ENCODE assay signal across 8 mouse cellular contexts in the genomic region with DNA sequence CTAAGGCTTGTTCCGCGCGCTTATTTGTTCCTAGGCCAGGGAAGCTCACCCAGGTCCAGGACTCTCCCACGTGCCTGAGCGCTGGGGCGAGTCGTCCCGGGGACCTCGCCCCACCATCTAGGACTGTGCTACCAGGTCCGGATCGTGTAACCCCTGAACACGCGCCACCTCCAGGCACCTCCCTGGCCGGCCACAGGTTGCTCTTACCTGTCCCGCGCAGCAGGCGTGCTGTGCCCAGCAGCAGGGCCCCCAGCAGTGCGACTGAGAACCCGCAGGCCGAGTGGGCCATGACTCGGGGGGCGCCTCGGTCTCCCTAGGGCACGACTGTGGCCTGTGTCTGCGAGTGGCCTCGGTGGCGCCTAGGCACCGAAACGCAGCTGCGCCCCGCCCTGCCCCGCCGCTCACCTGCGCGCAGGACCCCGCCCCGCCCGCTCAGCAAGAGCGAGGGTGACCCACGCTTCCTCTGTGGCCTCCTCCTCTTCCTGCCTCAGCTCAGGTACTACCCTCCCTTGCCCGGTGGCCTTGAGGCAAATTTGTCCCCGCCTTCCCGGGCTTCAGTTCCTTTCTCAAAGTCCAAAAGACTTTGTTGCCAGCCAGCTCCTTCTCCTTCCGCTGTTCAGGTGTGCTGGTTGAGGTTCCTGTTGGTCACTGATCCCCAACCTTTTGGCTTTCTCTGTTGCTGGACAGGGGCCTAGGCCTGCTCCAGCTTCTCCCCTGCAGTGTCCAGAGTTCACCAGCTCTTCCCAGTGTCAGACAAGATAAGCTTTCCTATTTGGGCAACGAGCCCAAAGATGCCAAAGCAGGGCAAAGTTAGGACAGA. TPM values are rescaled to one million over a fixed set of nuclear protein-coding genes. Genes with fewer than 3 reads are reported as not detected.
A peak's percentile ranks its signal among the peaks of the same experiment; 100 is the strongest.
DNase-seq lines count a peak whose midpoint lies in the region; ATAC-seq lines count a peak whose summit lies in the region.

Gene Cdcp1, minus strand, starts transcription at position 418 of the 820 bp plus-strand sequence.

- H3K9me3 ChIP-seq in intestine, embryonic 14.5 days (ENCODE audit: control insufficient read depth, low read length): no peaks in the 10 kb centered on the region
- H3K9me3 ChIP-seq in liver, embryonic 13.5 days (replicated peaks): no peaks in the 10 kb centered on the region
- no peaks in the 10 kb centered on the region for H3K9me3 ChIP-seq in neural tube, embryonic 15.5 days (replicated peaks)

- peak within 1 kb of the TSS; percentile 43 for H3K9ac ChIP-seq in intestine, embryonic 14.5 days (ENCODE audit: low read length)
- 0 out of 2 replicates have a peak within 1 kb of the TSS, but pooled peaks have one; percentile 12 for H3K9ac ChIP-seq in liver, embryonic 13.5 days
- H3K9ac ChIP-seq in neural tube, embryonic 15.5 days (replicated peaks): no peak within 1 kb of the TSS

- peak within 1 kb of the TSS; percentile 45 for H3K4me2 ChIP-seq in intestine, embryonic 14.5 days (ENCODE audit: low read length)
- H3K4me2 ChIP-seq in liver, embryonic 13.5 days: peak within 1 kb of the TSS; percentile 56
- peak within 1 kb of the TSS; percentile 55 for H3K4me2 ChIP-seq in neural tube, embryonic 15.5 days

- DNase-seq in CD4-positive, CD25-positive, alpha-beta regulatory T cell, adult 2 months (ENCODE audit: low read depth, low spot score): peak; percentile 50
- DNase-seq in WW6 (ENCODE audit: low read depth, low spot score): peak; percentile 18
- peak; percentile 75 for DNase-seq in intestine, embryonic 14.5 days (ENCODE audit: low spot score)
- no peak for DNase-seq in liver, embryonic 13.5 days
- no peak for DNase-seq in cerebellum, adult 18-20 months
- no peak for DNase-seq in right cerebral cortex, postnatal 25 days
- DNase-seq in layer of hippocampus, adult 9-11 months: no peak

- H3K4me1 ChIP-seq in intestine, embryonic 14.5 days (replicated peaks; ENCODE audit: control insufficient read depth, insufficient read depth, low read length): no peaks in the 10 kb centered on the region
- H3K4me1 ChIP-seq in liver, embryonic 13.5 days (replicated peaks): peaks cover 10% of the 10 kb centered on the region; the same call in 1 of the 2 replicates
- peaks cover 9% of the 10 kb centered on the region for H3K4me1 ChIP-seq in neural tube, embryonic 15.5 days

- peak; percentile 92 for ATAC-seq in intestine, embryonic 14.5 days (replicated peaks; ENCODE audit: low FRiP score, low TSS enrichment, low read depth)
- ATAC-seq in liver, embryonic 13.5 days (ENCODE audit: low read depth): peak; percentile 34; the same call in 1 of the 2 replicates
- ATAC-seq in neural tube, embryonic 15.5 days (ENCODE audit: low FRiP score): no peak

- peak within 1 kb of the TSS; percentile 28 for H3K4me3 ChIP-seq in intestine, embryonic 14.5 days (ENCODE audit: low read depth, low read length)
- peak within 1 kb of the TSS; percentile 36 for H3K4me3 ChIP-seq in liver, embryonic 13.5 days (replicated peaks)
- peak within 1 kb of the TSS; percentile 30 for H3K4me3 ChIP-seq in neural tube, embryonic 15.5 days (replicated peaks)

- H3K27me3 ChIP-seq in intestine, embryonic 14.5 days (replicated peaks; ENCODE audit: control insufficient read depth, insufficient read depth, low read length): peaks cover 22% of the 10 kb centered on the region
- peaks cover 23% of the 10 kb centered on the region for H3K27me3 ChIP-seq in liver, embryonic 13.5 days
- peaks cover 25% of the 10 kb centered on the region for H3K27me3 ChIP-seq in neural tube, embryonic 15.5 days (replicated peaks)

- WGBS in intestine, embryonic 14.5 days: 5% methylated on average over 45 of the region's 45 CpGs
- WGBS in liver, embryonic 13.5 days (ENCODE audit: insufficient replicate concordance): 19% methylated on average over 45 of the region's 45 CpGs
- 7% methylated on average over 41 of the region's 45 CpGs for WGBS in neural tube, embryonic 15.5 days

- no peaks in the 10 kb centered on the region for H3K36me3 ChIP-seq in intestine, embryonic 14.5 days (ENCODE audit: control insufficient read depth, insufficient read depth, low read length)
- H3K36me3 ChIP-seq in liver, embryonic 13.5 days: no peaks in the 10 kb centered on the region
- H3K36me3 ChIP-seq in neural tube, embryonic 15.5 days: no peaks in the 10 kb centered on the region

- H3K27ac ChIP-seq in intestine, embryonic 14.5 days (ENCODE audit: low read depth): peak within 1 kb of the TSS; percentile 24; the same call in 1 of the 2 replicates
- H3K27ac ChIP-seq in liver, embryonic 13.5 days: no peak within 1 kb of the TSS
- H3K27ac ChIP-seq in neural tube, embryonic 15.5 days (replicated peaks): no peak within 1 kb of the TSS

RNA-seq across cellular contexts. Expression of gene Cdcp1, which starts in this region (rescaled TPM):
- 17.5 and 18.7 TPM in 2 replicates for polyA plus RNA-seq in intestine, embryonic 14.5 days (2014; fragmentation: Nextera tagmentation; extraction: Ambion mirVana)
- polyA plus RNA-seq in liver, embryonic 13.5 days (2015; fragmentation: Nextera tagmentation; extraction: Ambion mirVana): 0.13 and 0.21 TPM in 2 replicates
- 0.19 and 2.5 TPM in 2 replicates for polyA plus RNA-seq in neural tube, embryonic 15.5 days (2015; fragmentation: Nextera tagmentation; extraction: Ambion mirVana)

Comparison
In these comparisons a context has a peak if more than half of its experiments do, and no peak if none do; other contexts are left out.
1. Peak in ATAC-seq, H3K4me3 ChIP-seq, H3K9ac ChIP-seq and H3K4me2 ChIP-seq in liver, embryonic 13.5 days; RNA of the gene not detected or under 1 TPM.
2. DNase-seq: peak in CD4-positive, CD25-positive, alpha-beta regulatory T cell, adult 2 months (single experiment), WW6 (single experiment) and intestine, embryonic 14.5 days (single experiment); none in liver, embryonic 13.5 days (single experiment), cerebellum, adult 18-20 months (0 of 2), right cerebral cortex, postnatal 25 days (single experiment) and layer of hippocampus, adult 9-11 months (single experiment).
3. Peak in every context shown above with its lines, with median percentiles within 50 percentile points of each other: H3K4me2 ChIP-seq and H3K4me3 ChIP-seq.